Mouse (Mus musculus) urinary bladder, postnatal 25 days (tissue): Measurements from ENCODE around the gene Olfr818.
"Not testable (repeated sequence)": the region's sequence is repeated elsewhere in the genome, so short reads cannot be mapped to it uniquely, and the experiment has no call there.

Source experiments
- DNase-seq: peaks from one replicate; pipeline ENCODE4 v3.0.0; 2022; ENCODE audit warnings: low spot score

Gene Olfr818

GRCm38 (mm10) chr10:129949000-129949399, at the start of gene Olfr818:
Gene Olfr818, minus strand, starts transcription at chr10:129949100.
- DNase-seq, result no peak

DNA sequence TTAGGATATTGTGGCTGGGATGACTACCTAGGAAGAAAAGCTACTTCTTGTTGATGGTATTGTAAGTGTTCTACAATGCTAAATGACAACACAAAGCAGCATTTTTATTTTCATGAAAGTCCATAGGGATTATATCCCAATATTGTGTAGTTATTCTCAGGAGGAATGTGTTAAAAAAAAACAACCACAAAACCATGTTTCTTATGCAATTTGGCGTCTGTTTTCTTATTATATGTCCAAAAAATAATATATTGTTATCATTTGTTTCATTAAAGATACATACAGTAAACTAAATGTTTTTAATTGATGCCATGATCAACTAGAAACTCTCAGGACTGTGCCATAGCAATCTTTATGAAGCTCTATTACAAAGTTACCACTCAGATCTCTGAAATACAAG, 36.1 kb upstream of the Olfr818 start, which contains the start of gene Gm10310:
Gm10310 (minus strand) TSS at position 101 of the 400 bp plus-strand sequence.
- DNase-seq, result not testable (repeated sequence)

DNA sequence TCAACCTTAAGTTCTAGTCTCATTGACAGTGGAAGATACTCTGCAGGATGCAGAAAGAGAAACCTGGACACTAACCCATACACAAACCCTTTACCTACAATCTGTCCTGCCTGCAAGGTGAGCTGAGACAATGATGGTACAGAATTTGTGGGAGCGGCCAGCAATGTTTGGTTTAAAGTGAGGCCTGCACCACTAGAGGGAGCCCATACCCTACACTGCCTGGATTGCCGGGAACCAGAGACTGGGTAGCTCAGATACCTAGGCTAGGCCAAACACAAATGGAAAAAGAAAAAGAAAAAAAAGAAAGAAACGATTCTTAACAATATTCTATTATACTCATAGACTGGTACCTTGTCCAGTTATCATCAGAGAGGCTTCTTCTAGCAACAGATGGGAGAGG, 33.0 kb upstream of the Olfr818 start:
- DNase-seq, result not testable (repeated sequence)

- not testable (repeated sequence) for DNase-seq
Measured at GRCm38 (mm10) chr10:129976040-129976439, 27.1 kb upstream of the Olfr818 start, which contains the start of gene Olfr247. Gene Olfr247, minus strand, starts transcription at chr10:129976140.

DNA sequence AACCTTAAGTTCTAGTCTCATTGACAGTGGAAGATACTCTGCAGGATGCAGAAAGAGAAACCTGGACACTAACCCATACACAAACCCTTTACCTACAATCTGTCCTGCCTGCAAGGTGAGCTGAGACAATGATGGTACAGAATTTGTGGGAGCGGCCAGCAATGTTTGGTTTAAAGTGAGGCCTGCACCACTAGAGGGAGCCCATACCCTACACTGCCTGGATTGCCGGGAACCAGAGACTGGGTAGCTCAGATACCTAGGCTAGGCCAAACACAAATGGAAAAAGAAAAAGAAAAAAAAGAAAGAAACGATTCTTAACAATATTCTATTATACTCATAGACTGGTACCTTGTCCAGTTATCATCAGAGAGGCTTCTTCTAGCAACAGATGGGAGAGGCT, 24.1 kb upstream of the Olfr818 start:
- DNase-seq, result not testable (repeated sequence)

- DNase-seq, result not testable (repeated sequence)
Measured at GRCm38 (mm10) chr10:129967166-129967565, 18.3 kb upstream of the Olfr818 start, which contains the start of gene Olfr819. Gene Olfr819, minus strand, starts transcription at chr10:129967266.

DNA sequence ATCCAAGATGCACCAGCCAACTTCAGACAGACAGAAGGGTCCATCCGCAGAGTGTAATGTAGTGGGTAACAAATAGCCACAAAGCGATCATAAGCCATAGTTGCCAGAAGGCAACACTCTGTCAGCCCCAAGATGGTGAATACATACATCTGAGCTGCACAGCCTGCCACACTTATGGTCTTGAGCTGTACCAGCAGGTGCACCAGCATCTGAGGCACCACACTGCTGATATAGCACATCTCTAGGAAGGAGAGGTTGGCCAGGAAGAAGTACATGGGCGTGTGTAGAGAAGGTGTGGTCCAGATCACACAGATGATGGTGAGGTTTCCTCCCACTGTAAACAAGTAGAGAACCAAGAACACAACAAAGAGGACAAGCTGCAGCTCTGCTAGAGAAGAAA, 17.3 kb upstream of the Olfr818 start:
- DNase-seq, result not testable (repeated sequence)

- no peak for DNase-seq
Measured at GRCm38 (mm10) chr10:129915497-129915896, 33.4 kb downstream of the Olfr818 start, which contains the start of gene Olfr816. Gene Olfr816, minus strand, starts transcription at chr10:129915597.

- DNase-seq, result not testable (repeated sequence)
Measured at GRCm38 (mm10) chr10:129905767-129906166, 43.1 kb downstream of the Olfr818 start, which contains the start of gene Olfr815. Gene Olfr815, minus strand, starts transcription at chr10:129905867.
